Mouse (Mus musculus) forebrain, embryonic 14.5 days (tissue): ENCODE data around the gene Cib3. TPM values are rescaled to one million over a fixed set of nuclear protein-coding genes. Genes with fewer than 3 reads are reported as not detected.

ENCODE experiments used
- ATAC-seq: fragments of 200-750 bp; cut with Nextera tagmentation; 2 replicates; pipeline ENCODE4 v1.8.0; 2017; ENCODE audit warnings: mild to moderate bottlenecking, moderate library complexity
- DNase-seq: peaks from one replicate; pipeline ENCODE4 v3.0.0-alpha.2; 2015; ENCODE audit warnings: low spot score
- H3K27ac ChIP-seq: fragments of 300-500 bp; sonication (generic); 2 replicates; pipeline ENCODE4 v1.5.1; 2014; ENCODE audit warnings: low read depth, mild to moderate bottlenecking, control low read depth, low read length, moderate library complexity
- H3K27me3 ChIP-seq: fragments of 300-500 bp; sonication (generic); replicated peaks from 2 replicates; pipeline ENCODE4 v1.6.1; 2014; ENCODE audit warnings: low read length, control low read depth, mixed read lengths; ENCODE audit not compliant: control insufficient read depth, insufficient read depth
- H3K36me3 ChIP-seq: fragments of 300-500 bp; sonication (generic); 2 replicates; pipeline ENCODE4 v1.6.1; 2014; ENCODE audit warnings: low read length, control low read depth; ENCODE audit not compliant: control insufficient read depth, insufficient read depth
- H3K4me1 ChIP-seq: fragments of 300-500 bp; sonication (generic); 2 replicates; pipeline ENCODE4 v1.6.1; 2014; ENCODE audit warnings: antibody characterized with exemption, low read length, control low read depth; ENCODE audit not compliant: control insufficient read depth, insufficient read depth
- H3K4me2 ChIP-seq: fragments of 300-500 bp; sonication (generic); 2 replicates; pipeline ENCODE4 v1.6.1; 2014; ENCODE audit warnings: mild to moderate bottlenecking, control low read depth, low read length
- H3K4me3 ChIP-seq: fragments of 300-500 bp; sonication (generic); 2 replicates; pipeline ENCODE4 v1.5.1; 2014; ENCODE audit warnings: low read depth, low read length, control low read depth
- H3K9ac ChIP-seq: fragments of 300-500 bp; sonication (generic); 2 replicates; pipeline ENCODE4 v1.6.1; 2014; ENCODE audit warnings: mild to moderate bottlenecking, low read length, control low read depth, moderate library complexity
- H3K9me3 ChIP-seq: fragments of 300-500 bp; sonication (generic); replicated peaks from 2 replicates; pipeline ENCODE4 v1.6.1; 2016; ENCODE audit warnings: low read length, control low read depth, mixed read lengths; ENCODE audit not compliant: control insufficient read depth
- WGBS: fragments of 180-500 bp; shearing (Covaris S2); extraction: QIAGEN DNeasy Blood & Tissue Kit; methylation state at CpG from one replicate; pipeline ENCODE4 v1.1.7; 2014; 5-methylcytosine and 5-hydroxymethylcytosine counted together
- polyA plus RNA-seq: library from polyadenylated mRNA; unstranded; fragments of >200 nt; fragmentation: Nextera tagmentation; extraction: Ambion mirVana; gene quantifications from 2 replicates; pipeline ENCODE4 v1.2.1, GENCODE M21; 2014

Cib3 gene
- polyA plus RNA-seq, 1 experiment from 2014 or later, result not detected

GRCm38 (mm10) chr8:72215871-72216270 is 3.2 kb upstream of the Cib3 start:
- Histone ChIP-seq H3K4me1 (peaks cover 7% of the 10 kb centered on the region; the same call in 1 of the 2 replicates), H3K4me2 (no peak overlapping the region), H3K9me3 (no peaks in the 10 kb centered on the region), H3K9ac (no peak overlapping the region), H3K4me3 (no peak overlapping the region), H3K36me3 (no peaks in the 10 kb centered on the region), H3K27ac (no peak overlapping the region), H3K27me3 (no peaks in the 10 kb centered on the region)
- DNase-seq, result no peak
- no peak for ATAC-seq
- WGBS, result 56% methylated on average over 1 of the region's 1 CpGs

DNA sequence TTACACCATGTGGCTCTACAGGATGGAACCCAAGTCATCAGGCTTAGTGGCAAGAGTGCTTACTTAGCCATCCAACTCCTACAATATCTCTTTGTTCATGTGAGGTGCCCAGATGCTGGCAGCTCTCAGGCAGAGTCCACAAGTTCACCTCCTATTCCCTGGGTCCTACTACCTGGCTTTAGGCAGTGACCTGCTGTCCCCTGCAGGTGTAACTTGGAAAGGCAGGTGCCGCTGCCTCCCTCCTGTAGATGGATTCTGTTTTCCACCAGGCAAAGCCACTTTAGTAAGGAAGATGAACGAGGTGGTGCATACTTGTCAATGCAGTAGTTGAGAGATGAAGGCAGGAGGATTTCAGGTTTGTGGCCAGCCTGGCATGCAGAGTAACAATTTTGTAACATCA is 2.4 kb upstream of the Cib3 start:
- no peak overlapping the region for H3K4me2 ChIP-seq
- H3K27ac ChIP-seq, result no peak overlapping the region
- DNase-seq (no peak), ATAC-seq (no peak)
- H3K4me1 ChIP-seq, result no peaks in the 10 kb centered on the region
- no peaks in the 10 kb centered on the region for H3K36me3 ChIP-seq
- no peak overlapping the region for H3K4me3 ChIP-seq
- H3K9me3 ChIP-seq, result no peaks in the 10 kb centered on the region
- H3K9ac ChIP-seq, result no peak overlapping the region
- no peaks in the 10 kb centered on the region for H3K27me3 ChIP-seq
- WGBS, result 55% methylated on average over 2 of the region's 2 CpGs

GRCm38 (mm10) chr8:72213536-72213935 is 899 bp upstream of the Cib3 start, which contains the start of gene Gm11034:
Gene Gm11034 (minus strand): TSS chr8:72213636.
- Histone ChIP-seq H3K9me3 (no peaks in the 10 kb centered on the region), H3K4me1 (no peaks in the 10 kb centered on the region), H3K9ac (no peak within 1 kb of the TSS), H3K36me3 (no peaks in the 10 kb centered on the region), H3K27ac (no peak within 1 kb of the TSS), H3K4me2 (no peak within 1 kb of the TSS), H3K27me3 (no peaks in the 10 kb centered on the region), H3K4me3 (no peak within 1 kb of the TSS)
- ATAC-seq (no peak), DNase-seq (no peak)
- 74% methylated on average over 4 of the region's 4 CpGs for WGBS

DNA sequence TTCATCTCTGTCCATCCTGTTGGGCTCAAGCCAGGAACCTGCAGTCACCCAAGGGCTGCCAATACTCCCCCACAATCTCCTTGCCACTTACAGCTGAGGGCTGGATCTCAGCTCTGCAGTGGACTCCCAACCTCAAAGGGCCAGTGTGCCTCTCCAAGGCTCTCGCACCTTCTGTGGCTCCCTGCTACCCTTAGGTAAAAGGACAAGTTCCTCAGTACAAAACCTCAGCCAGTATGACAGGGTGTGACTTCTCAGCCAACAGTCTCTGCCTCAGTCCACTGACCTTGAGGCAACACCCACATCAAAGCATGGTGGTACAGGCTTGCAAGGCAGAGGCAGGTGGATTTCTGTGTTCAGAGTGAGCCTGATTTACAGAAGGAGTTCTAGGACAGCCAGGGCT is 791 bp downstream of the Cib3 start:
- Histone ChIP-seq H3K27ac (no peak overlapping the region), H3K4me2 (no peak overlapping the region), H3K4me1 (no peaks in the 10 kb centered on the region), H3K9ac (no peak overlapping the region), H3K36me3 (no peaks in the 10 kb centered on the region), H3K9me3 (no peaks in the 10 kb centered on the region), H3K4me3 (no peak overlapping the region), H3K27me3 (no peaks in the 10 kb centered on the region)
- ATAC-seq (no peak), DNase-seq (no peak)
- WGBS, result 79% methylated on average over 1 of the region's 1 CpGs

- no peak overlapping the region for H3K4me2 ChIP-seq
- DNase-seq (no peak), ATAC-seq (no peak)
- no peak overlapping the region for H3K4me3 ChIP-seq
- WGBS, result 58% methylated on average over 2 of the region's 2 CpGs
- no peaks in the 10 kb centered on the region for H3K9me3 ChIP-seq
- H3K9ac ChIP-seq, result no peak overlapping the region
- H3K4me1 ChIP-seq, result no peaks in the 10 kb centered on the region
- H3K27ac ChIP-seq, result no peak overlapping the region
- no peaks in the 10 kb centered on the region for H3K27me3 ChIP-seq
- H3K36me3 ChIP-seq, result no peaks in the 10 kb centered on the region
Observed at GRCm38 (mm10) chr8:72210710-72211109, 1.9 kb downstream of the Cib3 start.

- no peaks in the 10 kb centered on the region for H3K27me3 ChIP-seq
- H3K4me3 ChIP-seq, result no peak overlapping the region
- H3K36me3 ChIP-seq, result no peaks in the 10 kb centered on the region
- no peak for DNase-seq
- 84% methylated on average over 4 of the region's 4 CpGs for WGBS
- no peak overlapping the region for H3K9ac ChIP-seq
- no peaks in the 10 kb centered on the region for H3K4me1 ChIP-seq
- H3K4me2 ChIP-seq, result no peak overlapping the region
- ATAC-seq, result no peak
- no peak overlapping the region for H3K27ac ChIP-seq
- no peaks in the 10 kb centered on the region for H3K9me3 ChIP-seq
Observed at GRCm38 (mm10) chr8:72210222-72210621, 2.4 kb downstream of the Cib3 start.

DNA sequence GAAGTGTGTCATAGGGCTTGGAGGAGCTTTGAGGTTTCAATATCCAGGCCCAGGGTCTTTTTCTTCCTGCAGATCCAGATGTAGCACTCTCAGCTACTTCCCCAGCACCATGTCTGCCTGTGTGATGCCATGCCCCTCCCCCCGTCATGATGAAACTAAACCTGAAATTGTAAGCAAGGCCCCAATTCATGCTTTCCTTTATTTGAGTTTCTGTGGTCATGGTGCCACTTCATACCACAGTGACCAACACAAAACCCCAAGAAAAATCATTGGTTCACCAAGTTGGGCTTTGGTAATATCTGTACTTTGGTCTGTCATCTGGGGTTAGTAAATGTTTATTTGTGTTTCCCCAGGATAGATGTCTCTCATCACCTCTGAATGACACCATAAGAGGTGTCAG is 4.1 kb downstream of the Cib3 start:
- 86% methylated on average over 1 of the region's 1 CpGs for WGBS
- Histone ChIP-seq H3K9me3 (peaks cover 4% of the 10 kb centered on the region; the same call in 1 of the 2 replicates), H3K9ac (no peak overlapping the region), H3K4me2 (no peak overlapping the region), H3K4me3 (no peak overlapping the region), H3K27me3 (no peaks in the 10 kb centered on the region), H3K27ac (no peak overlapping the region), H3K4me1 (no peaks in the 10 kb centered on the region), H3K36me3 (no peaks in the 10 kb centered on the region)
- no peak for DNase-seq
- ATAC-seq, result no peak

DNA sequence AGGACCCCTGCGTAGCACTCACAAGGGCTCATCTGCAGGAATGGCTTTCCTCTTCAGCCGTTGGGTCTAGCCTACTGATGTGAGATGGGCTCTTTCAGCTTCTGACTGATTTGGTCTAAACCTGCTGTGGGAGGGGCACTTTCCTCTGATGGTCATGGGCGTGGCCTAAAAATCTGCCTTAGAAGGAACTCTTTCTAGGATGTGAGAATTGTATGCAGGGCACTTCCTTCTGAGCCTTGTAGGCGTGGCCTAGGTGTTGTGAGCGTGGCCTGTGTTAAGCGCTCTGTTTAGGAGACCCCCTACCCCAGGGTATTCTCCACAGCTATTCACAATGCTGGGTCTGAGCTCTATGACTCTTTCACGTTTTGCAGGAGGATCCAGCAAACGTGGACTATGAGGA is 14.6 kb downstream of the Cib3 start:
- H3K36me3 ChIP-seq, result no peaks in the 10 kb centered on the region
- no peak for ATAC-seq
- no peak overlapping the region for H3K9ac ChIP-seq

GRCm38 (mm10) chr8:72192065-72192464 is 20.6 kb downstream of the Cib3 start:
- Histone ChIP-seq H3K9me3 (no peaks in the 10 kb centered on the region), H3K9ac (no peak overlapping the region), H3K4me1 (no peaks in the 10 kb centered on the region), H3K4me3 (no peak overlapping the region), H3K36me3 (no peaks in the 10 kb centered on the region), H3K27ac (no peak overlapping the region), H3K4me2 (no peak overlapping the region), H3K27me3 (no peaks in the 10 kb centered on the region)
- ATAC-seq (no peak), DNase-seq (no peak)

More for the DNA sequence above, 14.6 kb downstream of the Cib3 start:
- Histone ChIP-seq H3K4me3 (no peak overlapping the region), H3K9me3 (peaks cover 7% of the 10 kb centered on the region; the same call in 1 of the 2 replicates), H3K4me1 (no peaks in the 10 kb centered on the region), H3K27ac (no peak overlapping the region), H3K27me3 (no peaks in the 10 kb centered on the region), H3K4me2 (no peak overlapping the region)
- 69% methylated on average over 8 of the region's 8 CpGs for WGBS
- DNase-seq, result no peak
